Comparison of ENCODE assay signal across 8 mouse cellular contexts in the genomic region with DNA sequence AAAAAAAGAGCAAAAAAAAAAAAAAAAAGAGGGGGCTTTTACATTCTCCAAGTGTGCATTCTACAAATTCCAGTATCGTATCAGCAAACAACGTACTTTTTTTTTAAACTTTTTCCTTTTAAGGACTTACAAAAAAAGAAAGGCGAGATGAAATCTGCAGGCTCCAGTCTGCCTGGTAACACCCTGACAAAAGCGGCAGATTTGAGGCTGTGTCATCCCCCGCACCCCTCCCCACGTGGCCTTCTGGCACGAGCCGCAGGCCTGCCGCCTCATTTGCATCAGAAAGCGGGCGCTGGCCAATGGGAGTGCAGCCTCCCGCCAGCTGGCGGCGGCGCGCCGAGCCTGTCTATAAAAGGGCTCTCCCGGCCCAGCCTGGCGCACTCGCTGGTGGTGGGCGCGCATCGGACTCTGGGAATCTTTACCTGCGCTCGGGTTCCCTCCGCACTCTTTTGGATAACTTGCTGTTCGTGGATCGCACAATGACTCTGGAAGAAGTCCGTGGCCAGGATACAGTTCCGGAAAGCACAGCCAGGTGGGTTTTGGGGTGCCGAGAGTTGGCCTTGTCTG. TPM values are rescaled to one million over a fixed set of nuclear protein-coding genes. Genes with fewer than 3 reads are reported as not detected.
A peak's percentile ranks its signal among the peaks of the same experiment; 100 is the strongest.
DNase-seq lines count a peak whose midpoint lies in the region; ATAC-seq lines count a peak whose summit lies in the region.

A gene (plus strand): TSS at position 378 of the 567 bp plus-strand sequence.

- peak within 1 kb of the TSS; percentile 61 for H3K4me3 ChIP-seq in hindbrain, embryonic 12.5 days

- peaks cover 47% of the 10 kb centered on the region for H3K27me3 ChIP-seq in hindbrain, embryonic 12.5 days

- peak; percentile 65 for ATAC-seq in hindbrain, embryonic 12.5 days (ENCODE audit: low FRiP score)

- peak within 1 kb of the TSS; percentile 94 for H3K27ac ChIP-seq in hindbrain, embryonic 12.5 days

- H3K9ac ChIP-seq in hindbrain, embryonic 12.5 days = peak within 1 kb of the TSS; percentile 79

- H3K4me2 ChIP-seq in hindbrain, embryonic 12.5 days (replicated peaks) = peak within 1 kb of the TSS; percentile 84

- peaks cover 51% of the 10 kb centered on the region for H3K4me1 ChIP-seq in hindbrain, embryonic 12.5 days

- peak; percentile 99 for DNase-seq in Muller cell, postnatal 12 days (ENCODE audit: inconsistent ontology term)
- DNase-seq in cerebellum, adult 9-11 months = peak; percentile 96
- peak; percentile 94 to 95 for DNase-seq in frontal cortex, postnatal 10 days (ENCODE audit: low spot score in 2 of 2)
- DNase-seq in layer of hippocampus, postnatal 25 days (ENCODE audit: extremely low spot score in 1 of 2, low spot score in 1 of 2) = peak; percentile 92 to 97
- peak; percentile 96 for DNase-seq in lung, postnatal 25 days (ENCODE audit: low spot score)
- peak; percentile 97 for DNase-seq in retina, embryonic 14.5 days (ENCODE audit: low spot score)
- peak; percentile 95 for DNase-seq in thymus, postnatal 4 days

- WGBS in hindbrain, embryonic 12.5 days = 0% methylated on average over 31 of the region's 31 CpGs

- no peaks in the 10 kb centered on the region for H3K36me3 ChIP-seq in hindbrain, embryonic 12.5 days

- no peaks in the 10 kb centered on the region for H3K9me3 ChIP-seq in hindbrain, embryonic 12.5 days (replicated peaks)

RNA-seq across cellular contexts. Expression of the gene that starts here (rescaled TPM):
- 163 and 181 TPM in 2 replicates for polyA plus RNA-seq in hindbrain, embryonic 12.5 days (2016; fragmentation: Nextera tagmentation; extraction: Ambion mirVana)
- 10 to 100 TPM; 16.5 to 24.1 TPM for total RNA-seq in layer of hippocampus, postnatal 25 days (2021)

Comparison
In these comparisons a context has a peak if more than half of its experiments do, and no peak if none do; other contexts are left out.
1. Peak in every context shown above with its lines: DNase-seq, ATAC-seq, H3K4me3 ChIP-seq and H3K27ac ChIP-seq.